Mouse (Mus musculus) small intestine, adult 2 months (tissue): Measurements from ENCODE around the gene Acp4.

ENCODE experiments used
- CTCF ChIP-seq: fragments of 200-500 bp; IDR thresholded peaks from 2 replicates; pipeline ENCODE4 v1.5.1; 2012; ENCODE audit warnings: low read depth, mild to moderate bottlenecking, control low read depth, inconsistent platforms, low read length, moderate library complexity, mixed read lengths; ENCODE audit not compliant: insufficient replicate concordance, insufficient read length; ENCODE audit errors: extremely low read depth
- POLR2A ChIP-seq: fragments of 200-500 bp; IDR thresholded peaks from 2 replicates; pipeline ENCODE4 v1.6.1; 2012; ENCODE audit warnings: low read depth, mild to moderate bottlenecking, control low read depth, inconsistent platforms, low read length, moderate library complexity

- no peak for TF ChIP-seq POLR2A
- TF ChIP-seq CTCF = no peak
Measured at GRCm38 (mm10) chr7:44215645-44216044, 41.5 kb downstream of the Acp4 start, which contains the start of gene Klk1b5.
